Mouse (Mus musculus): ENCODE measurements around the gene Tshb. TPM values are rescaled to one million over a fixed set of nuclear protein-coding genes. Genes with fewer than 3 reads are reported as not detected.

The Tshb gene
- not detected for polyA plus RNA-seq (2017; shearing (Covaris generic))

DNA sequence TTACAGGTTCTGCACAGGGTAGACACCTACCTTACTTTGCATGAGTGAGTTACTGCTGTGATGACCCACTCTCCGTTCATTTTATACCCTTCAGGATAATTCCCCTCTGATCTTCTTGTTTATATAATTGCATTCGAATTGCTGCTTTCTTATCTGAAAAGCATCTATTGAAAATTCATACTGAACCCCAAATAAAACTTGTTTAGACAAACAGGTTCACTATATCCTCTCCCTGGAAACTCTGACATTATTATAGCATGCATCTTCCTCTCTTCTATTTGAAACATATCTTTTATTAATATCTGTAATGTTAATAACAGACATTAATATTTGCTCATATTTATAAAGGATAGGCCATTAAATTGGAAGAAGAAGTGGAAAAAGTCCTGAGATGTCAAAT, at the start of gene Tshb:
Tshb (minus strand) TSS at position 101 of the 400 bp plus-strand sequence.

DNA sequence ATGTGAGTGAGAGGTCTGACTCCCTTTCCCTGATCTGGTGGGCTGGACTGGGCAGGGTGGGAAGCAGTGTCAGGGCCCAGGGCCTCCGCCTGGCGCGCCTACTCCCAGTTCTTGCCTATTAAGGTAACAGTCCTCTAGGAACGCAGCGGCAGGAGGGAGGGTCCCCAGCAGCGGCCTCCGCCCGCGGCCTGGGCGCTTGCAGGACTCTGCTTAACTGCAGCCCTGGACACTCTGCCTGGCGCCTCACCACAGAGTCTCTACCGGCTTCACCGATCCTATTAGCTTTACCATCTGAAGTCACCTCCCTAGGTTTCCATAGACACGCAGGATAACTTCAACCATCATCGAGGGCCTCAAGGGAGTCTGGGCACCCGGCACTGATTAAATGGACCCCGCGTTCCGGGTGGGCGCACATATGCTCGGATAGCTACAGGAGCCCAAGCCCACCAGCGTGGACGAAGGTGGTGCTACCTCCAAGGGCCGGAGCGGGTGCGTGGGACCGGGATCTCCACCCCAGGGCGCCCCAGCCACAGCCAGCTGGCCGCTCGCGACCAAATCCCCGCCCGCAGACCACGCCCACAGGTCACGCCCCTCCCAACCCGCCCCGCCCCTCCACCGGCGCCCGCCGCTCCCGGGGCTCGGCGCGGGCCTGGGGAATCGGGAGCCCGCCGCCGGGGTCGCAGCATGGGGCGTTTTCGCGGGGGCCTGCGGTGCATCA, 48.0 kb downstream of the Tshb start, which contains the start of gene Tspan2:
Tspan2 (plus strand) TSS at position 217 of the 718 bp plus-strand sequence.

Other genes with a start within 250 kb of the Tshb start
- 1.9 TPM for gene Tspan2, start 48.2 kb downstream of the Tshb start, polyA plus RNA-seq (2017; shearing (Covaris generic))
- gene Sycp1, start 153.4 kb upstream of the Tshb start, polyA plus RNA-seq (2017; shearing (Covaris generic)), result not detected
- gene Nr1h5, start 181.4 kb upstream of the Tshb start, polyA plus RNA-seq (2017; shearing (Covaris generic)), result not detected
- 54.0 TPM for gene Sike1, start 213.0 kb upstream of the Tshb start, polyA plus RNA-seq (2017; shearing (Covaris generic))
- 350 TPM for gene Csde1, start 237.7 kb upstream of the Tshb start, polyA plus RNA-seq (2017; shearing (Covaris generic))

Measured in inflammation-experienced regulatory T-cells, adult 16 weeks (primary cell).